Mouse (Mus musculus): ENCODE results near the gene Adam15. TPM values are rescaled to one million over a fixed set of nuclear protein-coding genes. Genes with fewer than 3 reads are reported as not detected.
A peak's percentile ranks its signal among the peaks of the same experiment; 100 is the strongest.

Adam15 gene
- polyA plus RNA-seq, 1 experiment from 2014 or later: 48.8 TPM

DNA sequence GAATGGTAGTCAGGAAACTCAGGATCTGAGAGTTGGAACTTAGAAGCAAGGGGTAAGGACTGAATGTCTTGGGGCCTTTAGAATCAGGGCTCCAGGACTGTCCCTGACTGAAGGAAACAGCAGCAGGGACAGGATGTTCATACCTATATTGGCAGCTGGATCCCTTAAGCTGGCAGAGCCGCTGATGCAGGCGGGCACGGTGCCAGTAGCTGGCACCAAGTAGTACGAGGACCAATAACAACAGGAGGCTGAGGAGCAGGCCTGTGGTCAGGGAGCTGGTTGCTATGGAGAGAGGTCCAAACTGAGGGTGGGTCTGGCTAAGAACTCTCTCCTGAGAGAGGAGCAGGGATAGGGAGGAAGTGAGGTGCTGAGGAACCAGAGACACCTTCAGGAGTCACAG lies 8.0 kb downstream of the Adam15 start:
- no peaks in the 10 kb centered on the region for H3K9me3 ChIP-seq
- peaks cover 26% of the 10 kb centered on the region for H3K36me3 ChIP-seq
- no peak overlapping the region for H3K4me2 ChIP-seq
- WGBS: 72% methylated on average over 4 of the region's 4 CpGs
- ATAC-seq (ENCODE audit: low read depth): no peak
- no peak overlapping the region for H3K4me3 ChIP-seq
- peaks cover 38% of the 10 kb centered on the region for H3K4me1 ChIP-seq (replicated peaks)
- H3K9ac ChIP-seq: no peak overlapping the region
- no peaks in the 10 kb centered on the region for H3K27me3 ChIP-seq
- no peak overlapping the region for H3K27ac ChIP-seq (replicated peaks)

GRCm38 (mm10) chr3:89340465-89340864 lies 9.3 kb downstream of the Adam15 start:
- Histone ChIP-seq H3K4me3 (peak overlapping the region; percentile 30), H3K36me3 (peaks cover 17% of the 10 kb centered on the region), H3K4me1 (replicated peaks) (peaks cover 51% of the 10 kb centered on the region), H3K27ac (replicated peaks) (no peak overlapping the region), H3K9ac (peak overlapping the region; percentile 65), H3K27me3 (no peaks in the 10 kb centered on the region), H3K4me2 (peak overlapping the region; percentile 85), H3K9me3 (no peaks in the 10 kb centered on the region)
- peak; percentile 51 for ATAC-seq (ENCODE audit: low read depth)
- WGBS: 2% methylated on average over 11 of the region's 11 CpGs

GRCm38 (mm10) chr3:89339416-89339815 lies 10.4 kb downstream of the Adam15 start:
- H3K4me1 ChIP-seq (replicated peaks): peaks cover 55% of the 10 kb centered on the region
- peaks cover 21% of the 10 kb centered on the region for H3K36me3 ChIP-seq
- no peak overlapping the region for H3K27ac ChIP-seq (replicated peaks)
- no peak overlapping the region for H3K4me3 ChIP-seq
- H3K27me3 ChIP-seq: no peaks in the 10 kb centered on the region
- H3K4me2 ChIP-seq: peak overlapping the region; percentile 85
- peak overlapping the region; percentile 65 for H3K9ac ChIP-seq
- WGBS: 24% methylated on average over 8 of the region's 8 CpGs
- no peaks in the 10 kb centered on the region for H3K9me3 ChIP-seq
- ATAC-seq (ENCODE audit: low read depth): no peak

DNA sequence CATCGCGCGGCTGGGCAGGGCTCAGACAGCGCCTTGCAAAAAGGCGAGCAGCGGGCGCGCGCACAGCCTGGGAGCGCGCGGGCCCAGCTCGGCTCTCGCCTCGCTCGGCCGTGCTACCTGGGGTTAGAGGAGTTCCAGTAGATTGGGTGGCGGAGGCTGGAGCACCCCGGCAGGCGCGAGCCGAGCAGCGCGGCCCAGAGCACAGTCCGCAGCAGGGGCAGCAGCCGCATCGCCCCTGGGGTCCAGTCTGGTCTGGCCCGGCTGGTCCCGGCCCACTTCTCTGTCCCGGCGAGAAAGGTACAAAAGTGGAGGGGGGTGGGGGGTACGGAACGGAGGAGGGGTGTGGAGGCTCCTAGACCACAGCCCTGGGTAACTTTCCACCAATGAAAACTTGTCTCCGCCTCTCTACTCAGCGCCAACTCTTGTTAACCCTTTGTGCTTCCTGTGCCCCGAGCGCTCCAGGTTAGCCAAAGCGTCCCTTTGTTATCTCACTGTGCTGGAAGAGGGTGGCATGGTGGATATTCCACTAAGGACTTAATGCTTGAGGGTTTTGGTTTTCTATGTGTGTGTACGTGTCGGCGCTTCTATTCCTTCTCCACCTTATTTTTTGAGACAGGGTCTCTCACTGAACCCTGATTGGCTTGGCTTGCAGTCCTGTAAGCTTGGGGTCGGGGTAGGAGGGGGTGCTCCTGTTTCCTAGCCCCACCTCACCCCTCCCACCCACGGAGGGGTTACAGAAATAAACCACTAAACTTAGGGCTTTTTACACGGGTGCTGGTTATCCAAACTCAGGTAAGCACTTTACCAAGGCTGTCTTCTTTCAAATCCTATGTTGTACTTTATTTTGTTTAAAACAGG lies 11.8 kb downstream of the Adam15 start, which contains the start of gene Efna4:
Gene Efna4 (minus strand): TSS at position 308 of the 858 bp plus-strand sequence.
- peak within 1 kb of the TSS; percentile 85 for H3K27ac ChIP-seq (replicated peaks)
- no peaks in the 10 kb centered on the region for H3K27me3 ChIP-seq
- H3K4me2 ChIP-seq: peak within 1 kb of the TSS; percentile 85
- H3K9me3 ChIP-seq: no peaks in the 10 kb centered on the region
- H3K36me3 ChIP-seq: peaks cover 14% of the 10 kb centered on the region
- peak; percentile 81 for ATAC-seq (ENCODE audit: low read depth)
- H3K4me1 ChIP-seq (replicated peaks): peaks cover 61% of the 10 kb centered on the region
- WGBS: under 1% methylated on average over 44 of the region's 44 CpGs
- H3K9ac ChIP-seq: peak within 1 kb of the TSS; percentile 86
- peak within 1 kb of the TSS; percentile 84 for H3K4me3 ChIP-seq

DNA sequence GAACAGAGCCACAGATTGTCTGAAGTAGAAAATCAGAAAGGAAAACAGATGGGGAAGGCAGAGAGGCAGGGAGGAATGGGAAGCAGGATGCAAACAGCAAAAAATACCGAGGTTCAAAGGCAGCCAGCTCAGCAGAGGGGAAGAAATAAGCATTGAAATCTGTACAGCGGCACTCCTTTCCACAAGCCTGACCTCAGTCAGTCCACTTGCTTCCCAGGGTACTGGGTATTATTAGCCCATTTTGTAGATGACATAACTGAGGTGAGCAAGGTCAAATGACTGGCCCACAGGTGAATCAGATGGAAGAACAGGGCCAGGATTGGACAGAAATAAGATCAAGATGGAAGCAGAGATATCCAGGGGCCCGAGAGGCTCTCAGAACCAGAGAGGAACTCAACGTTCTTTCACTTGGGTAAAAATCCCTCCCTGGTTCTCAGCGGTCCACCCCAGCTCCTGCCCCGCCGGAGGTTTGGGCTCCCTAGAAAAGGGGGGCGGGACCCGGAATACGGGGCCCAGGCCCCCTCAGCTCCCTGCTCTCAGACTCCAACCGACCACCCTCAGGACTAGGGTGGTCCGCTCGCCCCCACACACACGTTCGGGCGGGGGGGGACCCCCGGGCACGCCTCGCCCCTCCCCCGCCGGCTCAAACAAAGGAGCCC lies 12.6 kb downstream of the Adam15 start:
- peak overlapping the region; percentile 85 for H3K27ac ChIP-seq (replicated peaks)
- peak overlapping the region; percentile 85 for H3K4me2 ChIP-seq
- H3K27me3 ChIP-seq: no peaks in the 10 kb centered on the region
- peak; percentile 45 for ATAC-seq (ENCODE audit: low read depth)
- H3K9ac ChIP-seq: peak overlapping the region; percentile 86
- peaks cover 69% of the 10 kb centered on the region for H3K4me1 ChIP-seq (replicated peaks)
- H3K36me3 ChIP-seq: peaks cover 11% of the 10 kb centered on the region
- H3K9me3 ChIP-seq: no peaks in the 10 kb centered on the region
- WGBS: 2% methylated on average over 21 of the region's 21 CpGs
- peak overlapping the region; percentile 84 for H3K4me3 ChIP-seq

- Histone ChIP-seq H3K9ac (peak overlapping the region; percentile 86), H3K9me3 (no peaks in the 10 kb centered on the region), H3K36me3 (peaks cover 11% of the 10 kb centered on the region), H3K4me3 (peak overlapping the region; percentile 84), H3K27me3 (no peaks in the 10 kb centered on the region), H3K27ac (replicated peaks) (no peak overlapping the region; the same call in none of the 2 replicates), H3K4me2 (peak overlapping the region; percentile 85), H3K4me1 (replicated peaks) (peaks cover 75% of the 10 kb centered on the region)
- 5% methylated on average over 6 of the region's 6 CpGs for WGBS
- ATAC-seq (ENCODE audit: low read depth): no peak
Measured at GRCm38 (mm10) chr3:89336529-89336928, 13.3 kb downstream of the Adam15 start.

- H3K4me2 ChIP-seq: no peak overlapping the region
- no peaks in the 10 kb centered on the region for H3K27me3 ChIP-seq
- 47% methylated on average over 11 of the region's 11 CpGs for WGBS
- peaks cover 71% of the 10 kb centered on the region for H3K4me1 ChIP-seq (replicated peaks)
- H3K36me3 ChIP-seq: peaks cover 11% of the 10 kb centered on the region
- peak overlapping the region; percentile 23; the same call in 1 of the 2 replicates for H3K9ac ChIP-seq
- no peaks in the 10 kb centered on the region for H3K9me3 ChIP-seq
- ATAC-seq (ENCODE audit: low read depth): no peak
- H3K27ac ChIP-seq (replicated peaks): peak overlapping the region; percentile 67
- H3K4me3 ChIP-seq: no peak overlapping the region
Measured at GRCm38 (mm10) chr3:89333053-89333452, 16.7 kb downstream of the Adam15 start.

DNA sequence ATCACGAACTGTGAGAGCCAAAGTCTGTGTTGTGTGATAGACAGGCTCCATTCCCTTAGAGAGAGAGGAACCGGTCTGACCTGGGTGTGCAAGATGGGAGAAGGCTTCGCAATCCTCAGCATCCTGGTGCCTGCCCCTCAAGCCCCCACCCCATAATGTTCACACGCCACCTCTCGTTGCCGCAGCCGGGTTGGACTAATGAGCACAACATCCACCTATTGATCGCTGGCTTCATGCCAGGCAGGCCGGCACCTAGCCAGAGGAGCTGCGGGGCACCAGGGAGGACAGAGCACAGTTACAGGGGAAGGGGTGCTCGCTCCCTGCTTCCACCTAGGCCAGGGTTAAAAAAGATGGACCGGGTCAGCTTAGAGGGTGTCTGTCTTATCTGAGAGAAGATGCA lies 17.3 kb downstream of the Adam15 start:
- Histone ChIP-seq H3K4me3 (no peak overlapping the region), H3K4me1 (replicated peaks) (peaks cover 74% of the 10 kb centered on the region), H3K9me3 (no peaks in the 10 kb centered on the region), H3K27ac (replicated peaks) (peak overlapping the region; percentile 67), H3K36me3 (peaks cover 11% of the 10 kb centered on the region), H3K27me3 (no peaks in the 10 kb centered on the region), H3K4me2 (no peak overlapping the region), H3K9ac (peak overlapping the region; percentile 23; the same call in 1 of the 2 replicates)
- no peak for ATAC-seq (ENCODE audit: low read depth)
- 33% methylated on average over 12 of the region's 12 CpGs for WGBS

DNA sequence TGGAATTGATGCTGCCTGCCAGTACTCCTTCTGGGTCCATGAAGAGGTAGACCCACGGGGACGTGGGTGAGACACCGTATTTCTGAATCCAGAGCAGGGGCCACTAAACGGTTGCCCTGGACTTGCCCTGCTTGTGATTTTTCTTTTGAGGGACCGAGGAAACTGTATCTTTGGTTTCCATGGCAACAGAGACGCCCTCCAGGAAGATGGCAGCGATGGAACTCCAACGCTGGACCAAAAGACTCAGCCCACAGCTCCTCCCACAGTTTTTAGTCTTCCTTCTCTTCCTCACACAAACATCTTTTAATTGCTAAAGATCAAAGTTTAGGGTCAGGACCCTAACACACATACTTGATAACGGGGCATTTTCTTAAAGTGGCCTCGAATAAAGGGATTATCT lies 17.8 kb downstream of the Adam15 start:
- H3K9me3 ChIP-seq: no peaks in the 10 kb centered on the region
- ATAC-seq (ENCODE audit: low read depth): no peak
- no peaks in the 10 kb centered on the region for H3K27me3 ChIP-seq
- H3K4me3 ChIP-seq: no peak overlapping the region
- H3K36me3 ChIP-seq: peaks cover 11% of the 10 kb centered on the region
- no peak overlapping the region for H3K4me2 ChIP-seq
- peak overlapping the region; percentile 67 for H3K27ac ChIP-seq (replicated peaks)
- H3K4me1 ChIP-seq (replicated peaks): peaks cover 74% of the 10 kb centered on the region
- H3K9ac ChIP-seq: no peak overlapping the region
- 33% methylated on average over 10 of the region's 10 CpGs for WGBS

GRCm38 (mm10) chr3:89331561-89331960 lies 18.2 kb downstream of the Adam15 start:
- Histone ChIP-seq H3K4me3 (no peak overlapping the region), H3K4me2 (no peak overlapping the region), H3K27me3 (no peaks in the 10 kb centered on the region), H3K36me3 (peaks cover 11% of the 10 kb centered on the region), H3K9me3 (no peaks in the 10 kb centered on the region), H3K27ac (replicated peaks) (no peak overlapping the region; the same call in 1 of the 2 replicates), H3K9ac (no peak overlapping the region), H3K4me1 (replicated peaks) (peaks cover 72% of the 10 kb centered on the region)
- no peak for ATAC-seq (ENCODE audit: low read depth)
- WGBS: 73% methylated on average over 13 of the region's 13 CpGs

- 18% methylated on average over 10 of the region's 10 CpGs for WGBS
- no peak overlapping the region for H3K4me2 ChIP-seq
- peaks cover 66% of the 10 kb centered on the region for H3K4me1 ChIP-seq (replicated peaks)
- H3K4me3 ChIP-seq: no peak overlapping the region
- no peak overlapping the region for H3K27ac ChIP-seq (replicated peaks)
- ATAC-seq (ENCODE audit: low read depth): no peak
- H3K36me3 ChIP-seq: peaks cover 11% of the 10 kb centered on the region
- no peaks in the 10 kb centered on the region for H3K27me3 ChIP-seq
- H3K9me3 ChIP-seq: no peaks in the 10 kb centered on the region
- H3K9ac ChIP-seq: no peak overlapping the region
Measured at GRCm38 (mm10) chr3:89330948-89331347, 18.8 kb downstream of the Adam15 start.

GRCm38 (mm10) chr3:89330346-89330745 lies 19.4 kb downstream of the Adam15 start:
- WGBS: 24% methylated on average over 3 of the region's 3 CpGs
- Histone ChIP-seq H3K4me1 (replicated peaks) (peaks cover 60% of the 10 kb centered on the region), H3K9me3 (no peaks in the 10 kb centered on the region), H3K4me3 (no peak overlapping the region), H3K9ac (no peak overlapping the region), H3K27me3 (no peaks in the 10 kb centered on the region), H3K4me2 (no peak overlapping the region), H3K27ac (replicated peaks) (peak overlapping the region; percentile 28; the same call in 1 of the 2 replicates), H3K36me3 (peaks cover 11% of the 10 kb centered on the region)
- no peak for ATAC-seq (ENCODE audit: low read depth)
